Mouse (Mus musculus): ENCODE results near the gene Nkx2-1. TPM values are rescaled to one million over a fixed set of nuclear protein-coding genes. Genes with fewer than 3 reads are reported as not detected.

Gene Nkx2-1
- polyA plus RNA-seq, 1 experiment = not detected

- TF ChIP-seq POLR2A (IDR thresholded peaks at IDR 0.05; ENCODE audit: insufficient read depth, low read length) (no peak), EP300 (IDR thresholded peaks at IDR 0.05; ENCODE audit: insufficient read depth, low read depth, low read length) (no peak), CTCF (IDR thresholded peaks at IDR 0.05; ENCODE audit: low read depth, low read length) (no peak)
- Histone ChIP-seq H3K9me3 (replicated peaks; ENCODE audit: control insufficient read depth, insufficient read depth, low read length, poor library complexity, severe bottlenecking) (no peaks in the 10 kb centered on the region), H3K9ac (ENCODE audit: low read depth, poor library complexity, severe bottlenecking) (peak overlapping the region; percentile 18; the same call in 1 of the 2 replicates), H3K4me3 (ENCODE audit: low read depth, low read length) (peak overlapping the region; percentile 63), H3K27ac (ENCODE audit: insufficient read depth, low read length) (no peak overlapping the region), H3K27me3 (ENCODE audit: control insufficient read depth, insufficient read depth, low read length, poor library complexity, severe bottlenecking) (peaks cover 62% of the 10 kb centered on the region), H3K36me3 (ENCODE audit: control insufficient read depth, insufficient read depth, low read length, poor library complexity, severe bottlenecking) (no peaks in the 10 kb centered on the region), H3K4me1 (ENCODE audit: control insufficient read depth, insufficient read depth, low read length) (peaks cover 1% of the 10 kb centered on the region)
Measured at GRCm38 (mm10) chr12:56532986-56533495, 3.7 kb downstream of the Nkx2-1 start.

GRCm38 (mm10) chr12:56532142-56532541, 4.6 kb downstream of the Nkx2-1 start:
- H3K27ac ChIP-seq (ENCODE audit: insufficient read depth, low read length) = no peak overlapping the region
- no peak overlapping the region for H3K9ac ChIP-seq (ENCODE audit: low read depth, poor library complexity, severe bottlenecking)
- peaks cover 61% of the 10 kb centered on the region for H3K27me3 ChIP-seq (ENCODE audit: control insufficient read depth, insufficient read depth, low read length, poor library complexity, severe bottlenecking)
- no peaks in the 10 kb centered on the region for H3K36me3 ChIP-seq (ENCODE audit: control insufficient read depth, insufficient read depth, low read length, poor library complexity, severe bottlenecking)
- no peaks in the 10 kb centered on the region for H3K9me3 ChIP-seq (replicated peaks; ENCODE audit: control insufficient read depth, insufficient read depth, low read length, poor library complexity, severe bottlenecking)
- H3K4me3 ChIP-seq (ENCODE audit: low read depth, low read length) = no peak overlapping the region
- no peak for TF ChIP-seq EP300 (IDR thresholded peaks at IDR 0.05; ENCODE audit: insufficient read depth, low read depth, low read length)
- TF ChIP-seq CTCF (IDR thresholded peaks at IDR 0.05; ENCODE audit: low read depth, low read length) = no peak
- no peak for TF ChIP-seq POLR2A (IDR thresholded peaks at IDR 0.05; ENCODE audit: insufficient read depth, low read length)
- peaks cover 1% of the 10 kb centered on the region for H3K4me1 ChIP-seq (ENCODE audit: control insufficient read depth, insufficient read depth, low read length)

GRCm38 (mm10) chr12:56531051-56531620, 5.6 kb downstream of the Nkx2-1 start:
- H3K9me3 ChIP-seq (replicated peaks; ENCODE audit: control insufficient read depth, insufficient read depth, low read length, poor library complexity, severe bottlenecking) = no peaks in the 10 kb centered on the region
- H3K27ac ChIP-seq (ENCODE audit: insufficient read depth, low read length) = no peak overlapping the region
- peaks cover 1% of the 10 kb centered on the region for H3K4me1 ChIP-seq (ENCODE audit: control insufficient read depth, insufficient read depth, low read length)
- H3K36me3 ChIP-seq (ENCODE audit: control insufficient read depth, insufficient read depth, low read length, poor library complexity, severe bottlenecking) = no peaks in the 10 kb centered on the region
- no peak for TF ChIP-seq POLR2A (IDR thresholded peaks at IDR 0.05; ENCODE audit: insufficient read depth, low read length)
- no peak for TF ChIP-seq EP300 (IDR thresholded peaks at IDR 0.05; ENCODE audit: insufficient read depth, low read depth, low read length)
- TF ChIP-seq CTCF (IDR thresholded peaks at IDR 0.05; ENCODE audit: low read depth, low read length) = no peak
- peaks cover 55% of the 10 kb centered on the region for H3K27me3 ChIP-seq (ENCODE audit: control insufficient read depth, insufficient read depth, low read length, poor library complexity, severe bottlenecking)
- no peak overlapping the region for H3K4me3 ChIP-seq (ENCODE audit: low read depth, low read length)
- H3K9ac ChIP-seq (ENCODE audit: low read depth, poor library complexity, severe bottlenecking) = no peak overlapping the region

GRCm38 (mm10) chr12:56529931-56530330, 6.8 kb downstream of the Nkx2-1 start:
- Histone ChIP-seq H3K4me1 (ENCODE audit: control insufficient read depth, insufficient read depth, low read length) (no peaks in the 10 kb centered on the region), H3K4me3 (ENCODE audit: low read depth, low read length) (no peak overlapping the region), H3K9me3 (replicated peaks; ENCODE audit: control insufficient read depth, insufficient read depth, low read length, poor library complexity, severe bottlenecking) (no peaks in the 10 kb centered on the region), H3K36me3 (ENCODE audit: control insufficient read depth, insufficient read depth, low read length, poor library complexity, severe bottlenecking) (no peaks in the 10 kb centered on the region), H3K27ac (ENCODE audit: insufficient read depth, low read length) (no peak overlapping the region), H3K27me3 (ENCODE audit: control insufficient read depth, insufficient read depth, low read length, poor library complexity, severe bottlenecking) (peaks cover 44% of the 10 kb centered on the region), H3K9ac (ENCODE audit: low read depth, poor library complexity, severe bottlenecking) (no peak overlapping the region)
- TF ChIP-seq EP300 (IDR thresholded peaks at IDR 0.05; ENCODE audit: insufficient read depth, low read depth, low read length) (no peak), POLR2A (IDR thresholded peaks at IDR 0.05; ENCODE audit: insufficient read depth, low read length) (no peak), CTCF (IDR thresholded peaks at IDR 0.05; ENCODE audit: low read depth, low read length) (no peak)

- Histone ChIP-seq H3K4me3 (ENCODE audit: low read depth, low read length) (no peak overlapping the region), H3K27me3 (ENCODE audit: control insufficient read depth, insufficient read depth, low read length, poor library complexity, severe bottlenecking) (peaks cover 36% of the 10 kb centered on the region), H3K9me3 (replicated peaks; ENCODE audit: control insufficient read depth, insufficient read depth, low read length, poor library complexity, severe bottlenecking) (peaks cover 6% of the 10 kb centered on the region; the same call in 1 of the 2 replicates), H3K4me1 (ENCODE audit: control insufficient read depth, insufficient read depth, low read length) (no peaks in the 10 kb centered on the region), H3K36me3 (ENCODE audit: control insufficient read depth, insufficient read depth, low read length, poor library complexity, severe bottlenecking) (no peaks in the 10 kb centered on the region), H3K27ac (ENCODE audit: insufficient read depth, low read length) (no peak overlapping the region), H3K9ac (ENCODE audit: low read depth, poor library complexity, severe bottlenecking) (no peak overlapping the region)
- TF ChIP-seq POLR2A (IDR thresholded peaks at IDR 0.05; ENCODE audit: insufficient read depth, low read length) = no peak
- no peak for TF ChIP-seq EP300 (IDR thresholded peaks at IDR 0.05; ENCODE audit: insufficient read depth, low read depth, low read length)
- no peak for TF ChIP-seq CTCF (IDR thresholded peaks at IDR 0.05; ENCODE audit: low read depth, low read length)
Measured at GRCm38 (mm10) chr12:56528881-56529681, 7.6 kb downstream of the Nkx2-1 start.

All from ES-Bruce4 (cell line).